ENCODE assay signal across 8 mouse cellular contexts in the genomic region with DNA sequence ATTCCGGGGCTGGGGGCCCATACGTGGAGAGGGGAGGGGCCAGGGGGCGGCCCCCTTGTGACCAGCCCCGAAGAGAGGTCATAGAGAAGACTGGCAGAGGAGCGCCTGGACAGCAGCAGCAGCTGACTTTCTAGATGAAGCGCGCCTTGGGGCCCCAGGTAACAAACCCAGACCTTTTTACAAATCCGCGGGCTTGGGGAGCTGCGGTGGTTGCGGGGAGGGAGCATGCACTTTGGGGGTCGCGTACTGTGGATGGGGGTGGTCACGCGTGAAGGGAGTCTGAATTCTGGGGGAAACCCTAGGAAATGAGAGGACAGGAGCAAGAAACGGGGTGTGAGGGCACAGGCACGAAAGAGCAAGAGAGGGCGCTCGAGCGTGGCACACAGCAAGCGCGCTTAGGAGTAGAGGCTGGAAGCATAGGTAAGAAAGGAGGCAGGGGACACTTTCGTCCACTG. TPM values are rescaled to one million over a fixed set of nuclear protein-coding genes. Genes with fewer than 3 reads are reported as not detected.
A peak's percentile ranks its signal among the peaks of the same experiment; 100 is the strongest.
DNase-seq lines count a peak whose midpoint lies in the region; ATAC-seq lines count a peak whose summit lies in the region.

A gene (plus strand): TSS at position 83 of the 455 bp plus-strand sequence.

- ATAC-seq in limb, embryonic 15.5 days (ENCODE audit: insufficient number of reproducible peaks, low FRiP score, low TSS enrichment, low read depth), result 0 out of 2 replicates have a peak, but pooled peaks have one; percentile 35
- peak; percentile 90 for ATAC-seq in midbrain, embryonic 16.5 days
- peak; percentile 65; the same call in 1 of the 2 replicates for ATAC-seq in stomach, embryonic 16.5 days (ENCODE audit: insufficient read depth, low FRiP score)

- DNase-seq in urinary bladder, adult 18-20 months (ENCODE audit: low spot score in 2 of 2), result peak; percentile 3 to 21
- no peak for DNase-seq in urinary bladder, postnatal 10 days (ENCODE audit: low spot score)
- peak; percentile 55 for DNase-seq in embryonic facial prominence, embryonic 10.5 days (ENCODE audit: low spot score)
- peak; percentile 1 to 5 for DNase-seq in heart, adult 9 months (ENCODE audit: low spot score in 2 of 2)
- DNase-seq in kidney, adult 9 months, result peak; percentile 27

- H3K27me3 ChIP-seq in embryonic facial prominence, embryonic 10.5 days (replicated peaks; ENCODE audit: low read depth, poor library complexity, severe bottlenecking), result peaks cover 36% of the 10 kb centered on the region
- H3K27me3 ChIP-seq in limb, embryonic 15.5 days, result peaks cover 7% of the 10 kb centered on the region; the same call in 1 of the 2 replicates
- H3K27me3 ChIP-seq in midbrain, embryonic 16.5 days (ENCODE audit: control insufficient read depth, insufficient read depth, low read depth, low read length), result no peaks in the 10 kb centered on the region
- H3K27me3 ChIP-seq in stomach, embryonic 16.5 days (ENCODE audit: control insufficient read depth, insufficient read depth, low read length), result peaks cover 3% of the 10 kb centered on the region; the same call in 1 of the 2 replicates

- H3K4me3 ChIP-seq in embryonic facial prominence, embryonic 10.5 days, result peak within 1 kb of the TSS; percentile 67
- H3K4me3 ChIP-seq in limb, embryonic 15.5 days, result peak within 1 kb of the TSS; percentile 55
- peak within 1 kb of the TSS; percentile 54 for H3K4me3 ChIP-seq in midbrain, embryonic 16.5 days (ENCODE audit: low read depth, low read length)
- peak within 1 kb of the TSS; percentile 61 for H3K4me3 ChIP-seq in stomach, embryonic 16.5 days (replicated peaks; ENCODE audit: low read length)

- no peaks in the 10 kb centered on the region for H3K4me1 ChIP-seq in embryonic facial prominence, embryonic 10.5 days
- 0 out of 2 replicates have a peak, but pooled peaks cover 3% of the 10 kb centered on the region for H3K4me1 ChIP-seq in limb, embryonic 15.5 days
- no peaks in the 10 kb centered on the region for H3K4me1 ChIP-seq in midbrain, embryonic 16.5 days (ENCODE audit: control insufficient read depth, insufficient read depth, low read length)
- H3K4me1 ChIP-seq in stomach, embryonic 16.5 days (ENCODE audit: control insufficient read depth, insufficient read depth, low read length), result no peaks in the 10 kb centered on the region

- H3K9ac ChIP-seq in limb, embryonic 15.5 days, result peak within 1 kb of the TSS; percentile 48; the same call in 1 of the 2 replicates
- H3K9ac ChIP-seq in midbrain, embryonic 16.5 days (ENCODE audit: low read depth, low read length), result peak within 1 kb of the TSS; percentile 74
- H3K9ac ChIP-seq in stomach, embryonic 16.5 days (ENCODE audit: low read length), result peak within 1 kb of the TSS; percentile 65

- WGBS in embryonic facial prominence, embryonic 10.5 days, result 20% methylated on average over 23 of the region's 23 CpGs
- 15% methylated on average over 23 of the region's 23 CpGs for WGBS in limb, embryonic 15.5 days
- 19% methylated on average over 23 of the region's 23 CpGs for WGBS in midbrain, embryonic 16.5 days
- 12% methylated on average over 23 of the region's 23 CpGs for WGBS in stomach, embryonic 16.5 days

- H3K4me2 ChIP-seq in limb, embryonic 15.5 days, result peak within 1 kb of the TSS; percentile 51
- peak within 1 kb of the TSS; percentile 62 for H3K4me2 ChIP-seq in midbrain, embryonic 16.5 days (ENCODE audit: low read length)
- H3K4me2 ChIP-seq in stomach, embryonic 16.5 days (ENCODE audit: low read depth, low read length), result peak within 1 kb of the TSS; percentile 59

- H3K9me3 ChIP-seq in embryonic facial prominence, embryonic 10.5 days, result 0 out of 2 replicates have a peak, but pooled peaks cover 3% of the 10 kb centered on the region
- no peaks in the 10 kb centered on the region for H3K9me3 ChIP-seq in limb, embryonic 15.5 days
- no peaks in the 10 kb centered on the region for H3K9me3 ChIP-seq in midbrain, embryonic 16.5 days (replicated peaks; ENCODE audit: control insufficient read depth, low read length, poor library complexity, severe bottlenecking)
- no peaks in the 10 kb centered on the region for H3K9me3 ChIP-seq in stomach, embryonic 16.5 days (replicated peaks; ENCODE audit: control insufficient read depth, low read length)

- no peaks in the 10 kb centered on the region for H3K36me3 ChIP-seq in embryonic facial prominence, embryonic 10.5 days (replicated peaks)
- H3K36me3 ChIP-seq in limb, embryonic 15.5 days, result no peaks in the 10 kb centered on the region
- H3K36me3 ChIP-seq in midbrain, embryonic 16.5 days (ENCODE audit: control insufficient read depth, insufficient read depth, low read length), result no peaks in the 10 kb centered on the region
- no peaks in the 10 kb centered on the region for H3K36me3 ChIP-seq in stomach, embryonic 16.5 days (ENCODE audit: control insufficient read depth, insufficient read depth, low read length)

- H3K27ac ChIP-seq in embryonic facial prominence, embryonic 10.5 days (replicated peaks), result peak within 1 kb of the TSS; percentile 89
- H3K27ac ChIP-seq in limb, embryonic 15.5 days, result peak within 1 kb of the TSS; percentile 80
- peak within 1 kb of the TSS; percentile 90 for H3K27ac ChIP-seq in midbrain, embryonic 16.5 days (ENCODE audit: low read length)
- no peak within 1 kb of the TSS for H3K27ac ChIP-seq in stomach, embryonic 16.5 days (ENCODE audit: low read length)

RNA-seq across cellular contexts. Expression of the gene that starts here (rescaled TPM):
- 3.7 and 4.0 TPM in 2 replicates for polyA plus RNA-seq in embryonic facial prominence, embryonic 10.5 days (2016; fragmentation: Nextera tagmentation; extraction: Ambion mirVana)
- polyA plus RNA-seq in limb, embryonic 15.5 days (2015; fragmentation: Nextera tagmentation; extraction: Ambion mirVana), result 1.0 and 1.1 TPM in 2 replicates
- 3.2 and 3.5 TPM in 2 replicates for polyA plus RNA-seq in midbrain, embryonic 16.5 days (2015; fragmentation: Nextera tagmentation; extraction: Ambion mirVana)
- 0.56 and 0.59 TPM in 2 replicates for polyA plus RNA-seq in stomach, embryonic 16.5 days (2015; fragmentation: Nextera tagmentation; extraction: Ambion mirVana)

Comparison
In these comparisons a context has a peak if more than half of its experiments do, and no peak if none do; other contexts are left out.
1. Peak in ATAC-seq, H3K4me3 ChIP-seq, H3K9ac ChIP-seq and H3K4me2 ChIP-seq in stomach, embryonic 16.5 days; RNA of the gene not detected or under 1 TPM.
2. ATAC-seq: peak in every context shown above with its lines; median percentile 90 in midbrain, embryonic 16.5 days; 65 in stomach, embryonic 16.5 days; 35 in limb, embryonic 15.5 days.